Mouse (Mus musculus): ENCODE results near the gene Rgsl1.
"Not testable (repeated sequence)": the region's sequence is repeated elsewhere in the genome, so short reads cannot be mapped to it uniquely, and the experiment has no call there.

Gene Rgsl1

DNA sequence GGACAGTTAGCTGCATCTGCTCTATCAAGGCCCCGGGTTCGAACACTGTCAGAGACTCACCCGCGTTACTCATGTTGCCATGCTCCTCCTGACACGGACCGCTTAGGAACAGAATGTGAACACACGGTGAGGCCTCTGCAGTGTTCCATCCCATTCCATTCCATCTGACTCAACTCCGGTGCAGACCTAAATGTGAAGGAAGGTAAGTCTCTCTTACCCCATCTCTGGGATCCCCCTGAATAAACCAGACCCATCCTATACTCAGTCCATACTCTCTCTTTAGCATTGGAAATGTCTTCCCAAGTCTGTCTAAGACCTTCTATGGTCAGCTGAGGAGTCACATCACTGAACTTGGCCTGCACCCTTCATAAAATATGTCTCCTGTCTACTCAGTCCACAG lies at the start of gene Rgsl1:
Rgsl1 (minus strand) TSS at position 101 of the 400 bp plus-strand sequence.
- DNase-seq (ENCODE audit: low spot score), result no peak

DNA sequence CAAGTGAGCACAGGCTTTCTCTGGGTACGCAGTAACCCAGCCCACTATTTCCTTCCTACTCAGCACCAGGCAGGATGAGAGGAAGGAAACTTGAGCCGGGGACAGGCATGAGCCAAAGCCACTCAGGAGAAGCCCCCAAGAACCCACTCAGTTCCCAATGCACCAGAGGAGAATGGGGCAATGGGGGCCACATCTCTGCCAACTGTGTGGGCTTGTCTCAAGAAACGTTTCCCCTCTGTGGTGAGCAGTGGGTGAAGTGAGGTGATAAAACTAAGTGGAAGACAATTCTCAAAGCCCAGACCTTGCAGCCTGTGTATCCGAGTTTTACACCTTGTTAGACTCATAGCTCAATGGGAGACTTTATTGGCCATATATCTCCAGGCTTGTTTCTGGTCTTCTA lies 47.5 kb upstream of the Rgsl1 start, which contains the start of gene Teddm1a:
Teddm1a (plus strand) TSS at position 301 of the 400 bp plus-strand sequence.
- DNase-seq (ENCODE audit: low spot score), result no peak

DNA sequence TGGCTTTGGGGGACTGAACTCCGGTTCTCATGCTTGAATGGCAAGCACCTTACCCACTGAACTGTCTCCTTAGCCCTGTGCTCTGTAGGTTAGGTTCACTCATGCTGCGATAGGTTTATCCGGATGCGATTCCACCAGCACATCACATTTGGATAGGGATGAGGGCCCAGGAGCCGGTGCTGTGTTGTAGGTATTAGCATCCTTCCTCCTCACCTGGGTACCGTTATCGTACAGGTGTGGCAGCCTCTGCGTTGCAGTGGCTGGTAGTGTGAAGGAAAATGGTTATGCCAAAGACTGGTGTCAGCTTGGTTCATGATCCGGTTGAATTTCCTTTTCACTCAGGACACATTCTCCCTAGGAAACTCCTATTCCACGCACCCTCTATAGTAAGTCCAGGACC lies 46.2 kb upstream of the Rgsl1 start:
- no peak for DNase-seq (ENCODE audit: low spot score)

DNA sequence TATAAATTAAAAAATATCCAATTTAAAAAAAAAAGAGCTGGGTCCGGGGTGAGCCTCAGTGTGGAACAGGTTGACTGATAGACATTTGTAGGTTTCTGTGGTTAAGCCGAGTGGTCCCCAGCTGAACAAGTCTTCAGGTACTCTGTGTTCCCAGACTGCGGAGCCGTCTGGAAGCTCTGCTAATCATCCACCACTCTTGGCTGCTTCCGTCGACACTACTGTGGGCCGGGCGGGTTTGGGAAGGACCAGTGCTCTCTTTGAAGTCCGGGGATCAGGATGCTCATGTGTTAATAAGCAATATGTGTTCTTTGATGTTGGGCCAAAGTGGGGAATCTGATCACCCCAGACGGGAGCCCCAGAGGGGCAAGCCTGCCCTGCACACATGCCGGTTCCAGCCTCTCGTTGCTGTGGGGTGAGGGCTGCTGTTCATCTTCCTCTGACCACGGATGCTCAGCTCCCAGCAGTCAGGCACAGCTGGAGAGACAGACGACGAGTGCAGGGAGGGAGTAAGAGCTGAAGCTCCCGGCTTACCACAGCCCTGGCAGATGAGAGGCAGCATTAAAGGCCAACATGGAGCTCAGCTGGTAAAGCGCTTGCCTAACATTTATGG lies 42.2 kb upstream of the Rgsl1 start:
- no peak for DNase-seq (ENCODE audit: low spot score)

DNA sequence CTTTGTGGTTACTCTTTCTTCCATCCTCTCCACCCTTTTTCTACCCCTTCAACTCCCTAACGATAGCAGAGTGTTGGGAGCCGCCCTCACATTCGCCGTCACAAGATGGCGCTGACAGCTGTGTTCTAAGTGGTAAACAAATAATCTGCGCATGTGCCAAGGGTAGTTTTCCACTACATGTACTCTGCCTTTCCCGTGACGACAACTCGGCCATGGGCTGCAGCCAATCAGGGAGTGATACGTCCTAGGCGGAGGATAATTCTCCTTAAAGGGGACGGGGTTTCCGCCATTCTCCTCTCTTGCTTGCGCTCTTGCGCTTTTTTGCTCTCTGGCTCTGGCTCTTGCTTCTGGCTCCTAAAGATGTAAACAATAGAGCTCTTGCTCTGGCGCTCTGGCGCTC lies 36.4 kb upstream of the Rgsl1 start:
- not testable (repeated sequence) for DNase-seq (ENCODE audit: low spot score)

DNA sequence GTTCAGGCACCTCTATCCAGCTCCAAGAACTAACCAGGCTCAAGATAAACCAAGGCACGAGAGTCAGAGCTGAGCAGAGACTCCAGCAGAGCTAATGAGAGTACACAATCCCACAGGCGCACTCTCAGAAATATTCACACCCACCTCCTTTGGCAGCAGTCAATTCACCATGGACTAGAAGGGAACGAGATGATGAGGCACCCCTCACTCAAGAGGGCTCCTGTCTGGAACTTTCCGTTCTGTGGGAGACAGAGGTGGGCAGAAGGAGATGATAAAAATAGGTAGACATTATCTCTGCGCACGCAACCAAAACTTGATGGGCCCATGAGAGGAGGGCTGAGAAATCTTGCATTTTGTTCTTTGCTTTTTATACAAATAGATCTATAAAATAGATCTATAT lies 30.1 kb upstream of the Rgsl1 start, which contains the start of gene Teddm1b:
Teddm1b (plus strand) TSS at position 301 of the 400 bp plus-strand sequence.
- DNase-seq (ENCODE audit: low spot score), result no peak

DNA sequence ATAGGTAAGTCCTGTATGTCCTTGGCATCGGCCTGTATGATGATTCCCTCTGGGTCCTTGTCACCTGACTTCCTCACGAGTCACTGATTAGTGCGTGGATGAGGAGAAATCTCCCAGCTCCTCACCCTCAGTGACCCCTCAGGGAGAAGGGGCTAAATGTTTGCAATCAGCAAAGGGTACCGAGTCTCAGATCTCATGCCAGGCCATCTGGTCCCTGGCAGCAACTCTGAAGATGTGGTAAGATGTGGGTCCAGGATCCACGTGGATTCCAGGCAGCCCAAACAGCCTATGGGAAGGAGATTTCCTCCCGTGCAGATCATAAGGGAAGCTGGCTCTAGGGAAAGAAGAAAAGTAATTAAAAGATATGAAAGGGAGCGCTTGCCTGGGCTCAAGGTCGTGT lies 12.0 kb upstream of the Rgsl1 start:
- DNase-seq (ENCODE audit: low spot score), result no peak

DNA sequence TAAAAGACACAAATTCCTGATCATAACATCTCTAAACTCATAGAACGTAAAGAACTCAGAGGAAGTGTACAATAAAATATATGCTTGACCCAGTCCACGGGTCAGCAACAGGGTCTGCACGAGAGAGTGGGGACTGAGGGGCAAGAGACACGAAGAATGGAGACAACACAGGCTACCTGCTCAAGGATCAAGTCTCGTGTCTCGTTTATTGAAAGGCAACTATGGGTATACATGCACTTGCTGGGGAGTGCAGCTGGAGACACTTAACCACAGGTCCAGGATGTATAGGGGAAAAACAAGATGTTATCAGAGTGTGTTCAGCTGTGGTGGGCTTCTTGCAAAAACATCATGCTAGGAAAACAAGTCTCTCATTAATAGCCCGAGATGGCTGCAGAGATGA lies 8.8 kb upstream of the Rgsl1 start:
- DNase-seq (ENCODE audit: low spot score), result not testable (repeated sequence)

DNA sequence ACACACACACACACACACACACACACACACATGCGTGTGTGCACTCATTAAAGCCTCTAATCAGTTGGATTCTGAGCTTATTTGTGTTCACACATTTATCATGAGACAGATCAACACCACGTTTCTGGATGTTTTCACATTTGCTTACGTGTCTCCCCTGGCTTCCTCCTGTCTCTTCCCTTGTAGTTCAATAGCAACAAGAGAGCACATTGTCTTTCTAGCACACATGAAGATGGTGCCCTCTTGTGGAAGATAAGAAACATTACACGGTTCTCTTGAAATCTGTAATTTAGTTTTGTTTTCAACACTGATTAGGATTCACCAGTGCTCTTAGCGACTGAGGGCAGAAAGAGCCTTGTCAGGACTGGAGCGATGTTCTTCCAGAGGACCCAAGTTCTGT lies 2.9 kb upstream of the Rgsl1 start:
- DNase-seq (ENCODE audit: low spot score), result no peak

DNA sequence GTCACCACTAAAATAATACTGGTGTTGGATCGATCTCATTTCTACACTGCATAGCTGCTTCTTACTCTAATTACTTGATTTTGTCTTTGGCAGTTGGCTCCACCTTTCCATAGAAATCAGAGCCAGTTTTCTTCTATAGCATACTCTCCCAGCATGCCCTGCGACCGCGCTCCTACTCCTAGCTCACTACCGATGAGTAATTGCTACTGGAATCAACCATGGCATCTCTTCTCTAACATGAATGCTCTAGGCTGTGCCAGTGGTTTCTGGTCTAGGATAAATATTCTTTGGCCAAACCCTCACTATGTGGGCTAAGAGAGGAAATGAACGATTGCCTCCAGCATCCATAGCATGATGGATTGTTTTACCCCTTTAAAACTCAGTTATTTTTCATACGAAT lies 2.5 kb upstream of the Rgsl1 start:
- DNase-seq (ENCODE audit: low spot score), result no peak

DNA sequence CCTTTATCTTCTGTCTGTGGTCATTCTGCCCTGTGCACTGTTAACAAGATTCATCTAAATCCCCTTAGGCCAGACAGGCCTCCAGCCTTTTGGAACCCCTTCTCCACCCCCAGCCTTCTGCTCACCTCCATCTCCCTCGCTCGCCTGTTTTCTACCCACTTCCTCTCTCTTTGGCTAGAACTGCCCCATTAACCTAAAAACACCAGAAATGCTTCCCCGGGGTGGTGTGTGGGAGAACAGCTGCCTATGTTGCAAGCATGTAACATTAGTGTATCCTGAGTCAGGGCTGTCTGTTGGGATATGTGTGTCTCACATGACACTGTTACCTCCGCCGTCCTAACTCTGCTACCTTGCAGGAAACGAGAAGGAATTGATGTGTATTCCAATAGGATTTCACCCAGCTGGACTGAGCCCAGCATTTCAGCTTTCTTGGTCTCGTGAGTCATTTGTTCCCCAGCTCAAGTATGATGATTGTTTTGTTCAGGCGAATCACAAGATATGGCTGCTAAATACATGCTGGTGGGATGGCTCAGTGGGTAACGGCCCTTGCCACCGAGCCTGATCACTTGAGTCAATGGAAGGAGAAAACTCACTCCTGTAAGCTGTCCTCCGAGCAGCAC lies 1.7 kb downstream of the Rgsl1 start:
- DNase-seq (ENCODE audit: low spot score), result no peak

DNA sequence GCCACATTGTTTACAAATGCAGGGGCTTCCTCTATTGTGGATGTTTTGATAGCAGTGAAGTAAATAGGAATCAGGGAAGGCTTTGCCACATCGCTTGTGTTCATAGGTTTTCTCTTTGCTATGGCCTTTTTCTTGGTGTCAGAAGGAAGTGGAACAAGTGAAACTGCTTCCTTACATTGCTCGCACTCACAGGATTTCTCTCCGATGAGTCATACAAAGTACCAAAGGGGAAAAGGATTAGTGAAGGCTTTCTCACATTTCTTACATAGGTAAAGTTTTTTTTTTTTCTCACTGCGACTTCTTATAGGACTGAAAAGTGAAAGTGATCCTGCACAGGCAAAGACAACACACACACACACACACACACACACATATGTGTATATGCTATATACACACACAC lies 7.9 kb downstream of the Rgsl1 start:
- no peak for DNase-seq (ENCODE audit: low spot score)

DNA sequence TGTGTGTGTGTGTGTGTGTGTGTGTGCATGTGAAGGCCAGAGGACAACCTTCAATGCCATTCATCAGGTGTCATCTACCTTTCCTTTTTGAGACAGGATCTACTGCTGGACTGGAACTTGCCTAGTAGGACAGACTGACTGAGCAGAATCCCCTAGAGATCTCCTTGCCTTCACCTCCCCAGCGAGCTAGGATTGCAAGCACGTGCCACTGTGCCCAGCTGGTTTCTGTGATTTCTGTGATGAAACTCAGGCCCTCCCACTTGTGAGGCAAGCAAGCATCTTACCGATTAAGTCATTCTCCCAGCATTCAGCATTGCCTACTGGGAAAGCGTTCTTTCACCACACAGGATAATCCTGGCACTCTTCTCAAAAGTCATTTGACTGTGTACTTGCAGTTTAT lies 13.2 kb downstream of the Rgsl1 start:
- DNase-seq (ENCODE audit: low spot score), result no peak

DNA sequence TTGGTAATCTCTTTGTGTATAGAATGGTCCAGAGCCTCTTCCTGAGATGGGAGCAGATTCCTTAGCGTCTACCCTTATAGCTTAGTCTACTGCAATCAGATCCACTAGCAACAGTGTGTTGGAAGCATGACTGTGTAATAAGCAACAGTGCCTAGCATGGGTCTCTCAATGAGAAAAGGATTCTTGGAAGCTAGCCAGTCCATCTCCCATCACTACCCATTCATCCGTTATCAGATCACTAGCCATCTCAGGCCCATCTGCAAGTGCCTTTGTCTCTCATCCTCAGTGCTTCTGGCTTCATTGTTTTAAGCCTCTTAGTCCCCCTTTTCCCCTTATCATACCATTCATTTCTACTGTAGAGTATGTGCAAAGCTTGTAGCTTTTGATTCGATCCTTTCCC lies 23.7 kb downstream of the Rgsl1 start:
- DNase-seq (ENCODE audit: low spot score), result no peak

DNA sequence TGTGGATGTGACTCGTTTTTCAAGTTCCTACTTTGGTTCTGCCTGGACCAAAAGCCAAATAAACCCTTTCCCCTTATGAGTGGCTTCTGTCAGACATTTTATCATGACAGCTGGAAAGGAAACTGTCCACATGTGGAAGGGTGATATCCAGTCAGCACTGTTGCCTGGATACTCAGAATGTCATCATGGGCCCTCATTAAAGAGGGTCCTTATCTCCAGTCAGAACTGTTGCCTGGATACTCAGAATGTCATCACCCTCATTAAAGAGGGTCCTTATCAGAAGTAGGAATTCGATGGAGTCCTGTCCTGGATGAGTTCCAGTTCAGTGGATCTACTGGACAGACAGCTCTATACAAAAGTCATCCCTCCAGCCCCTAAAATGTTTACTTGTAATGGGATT lies 29.7 kb downstream of the Rgsl1 start:
- no peak for DNase-seq (ENCODE audit: low spot score)

DNA sequence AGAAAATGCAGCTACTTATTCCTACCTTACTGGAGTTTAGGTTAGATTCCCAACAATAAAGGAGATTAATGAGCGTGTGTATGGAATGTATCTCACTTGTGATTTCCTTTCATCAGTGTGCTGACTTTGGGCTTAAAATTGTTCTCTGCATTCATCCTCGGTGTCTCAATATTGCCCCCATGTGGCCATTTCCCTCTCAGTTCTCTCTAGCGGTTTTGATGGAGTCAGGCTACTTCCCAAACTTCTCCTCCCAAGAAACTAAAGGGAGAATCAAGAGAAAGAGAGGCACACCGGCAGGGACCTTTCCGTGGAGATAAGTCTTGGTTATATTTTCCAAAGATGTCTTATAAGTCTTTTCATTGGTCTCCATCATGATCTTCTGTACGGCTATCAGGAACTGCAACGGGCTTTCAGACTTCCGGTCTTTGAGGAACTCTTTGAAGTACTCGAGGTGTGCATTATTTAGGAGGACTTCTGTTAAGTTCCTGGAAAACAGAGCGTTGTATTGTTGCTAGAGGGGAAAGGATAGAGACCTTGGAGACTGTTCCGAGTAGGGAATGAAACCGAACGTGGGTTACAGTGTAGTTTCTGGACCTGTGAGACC lies 36.5 kb downstream of the Rgsl1 start:
- no peak for DNase-seq (ENCODE audit: low spot score)

DNA sequence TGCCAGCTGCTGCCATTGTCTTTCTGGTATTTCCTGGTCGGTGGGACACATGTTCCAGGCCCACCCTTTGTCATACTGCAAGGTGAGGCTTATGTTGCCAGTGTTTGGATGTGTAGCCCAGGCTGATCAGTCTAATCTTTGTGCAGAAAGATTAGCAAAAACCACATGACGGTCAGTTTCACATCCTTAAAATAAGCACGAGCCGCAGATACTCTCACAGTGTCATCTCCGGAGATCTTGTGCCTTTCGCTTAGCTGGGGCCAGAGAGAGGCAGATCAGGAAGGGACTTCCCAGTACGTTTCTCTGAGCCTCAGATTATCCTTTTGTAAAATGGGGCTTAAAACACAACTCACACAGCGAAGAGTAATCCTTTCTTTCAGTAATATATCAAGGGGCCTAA lies 40.4 kb downstream of the Rgsl1 start:
- no peak for DNase-seq (ENCODE audit: low spot score)

DNA sequence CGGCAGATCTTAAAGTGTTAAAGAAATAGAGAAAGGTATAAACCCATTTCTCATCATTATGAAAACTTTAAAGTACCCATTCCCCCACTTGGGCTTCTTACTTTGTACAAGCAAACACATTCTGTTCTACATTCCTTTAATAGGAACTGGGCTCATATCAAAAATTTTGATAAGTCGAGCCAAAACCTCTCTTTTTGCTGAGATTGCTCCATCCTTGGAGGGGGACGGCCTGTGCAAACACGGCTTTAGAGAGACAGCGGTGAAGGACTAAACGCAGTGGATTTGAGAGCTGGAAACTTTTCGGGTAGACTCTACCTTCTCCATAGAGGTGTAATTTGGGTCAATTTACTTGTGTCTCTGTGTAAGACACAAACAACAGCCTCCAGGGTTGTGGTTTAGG lies 41.3 kb downstream of the Rgsl1 start:
- DNase-seq (ENCODE audit: low spot score), result no peak

DNA sequence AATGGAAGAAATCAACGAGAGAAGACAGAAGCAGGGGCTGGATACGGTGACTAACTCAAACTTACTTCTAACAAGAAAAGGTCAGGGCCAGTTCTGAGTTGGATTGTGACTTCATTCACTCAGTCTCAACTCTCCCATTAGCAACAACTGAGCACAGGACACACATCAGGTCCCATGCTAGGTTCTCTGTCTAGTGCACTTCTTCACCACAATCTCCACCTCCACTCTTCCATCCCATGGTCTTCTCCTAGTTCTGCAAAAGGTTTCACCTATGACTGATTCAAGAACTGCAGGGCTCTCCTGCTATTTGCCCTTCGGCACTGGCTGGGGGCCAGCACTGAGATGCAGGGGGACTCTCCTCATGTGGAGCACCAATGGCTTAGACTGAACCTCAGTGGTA lies 49.7 kb downstream of the Rgsl1 start:
- no peak for DNase-seq (ENCODE audit: low spot score)

DNA sequence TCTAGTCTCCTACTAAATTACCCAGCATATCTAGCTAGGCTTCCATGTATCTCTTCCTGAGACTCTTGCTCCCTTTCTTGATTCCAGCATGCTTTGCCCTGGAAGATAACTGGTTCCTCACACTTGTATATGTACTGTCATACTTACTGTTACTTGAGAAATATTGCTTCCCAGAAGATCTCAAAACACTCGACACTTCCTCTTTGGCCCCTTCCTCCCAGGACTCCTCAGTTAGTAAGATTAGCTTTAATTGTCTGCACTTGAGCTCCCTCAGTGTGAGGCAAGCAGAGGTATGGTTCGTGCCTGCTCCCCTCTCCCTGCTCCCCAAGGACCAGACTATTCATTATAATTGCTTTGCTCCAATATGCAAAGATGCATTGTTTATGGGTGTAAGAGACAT lies 53.2 kb downstream of the Rgsl1 start:
- no peak for DNase-seq (ENCODE audit: low spot score)

DNA sequence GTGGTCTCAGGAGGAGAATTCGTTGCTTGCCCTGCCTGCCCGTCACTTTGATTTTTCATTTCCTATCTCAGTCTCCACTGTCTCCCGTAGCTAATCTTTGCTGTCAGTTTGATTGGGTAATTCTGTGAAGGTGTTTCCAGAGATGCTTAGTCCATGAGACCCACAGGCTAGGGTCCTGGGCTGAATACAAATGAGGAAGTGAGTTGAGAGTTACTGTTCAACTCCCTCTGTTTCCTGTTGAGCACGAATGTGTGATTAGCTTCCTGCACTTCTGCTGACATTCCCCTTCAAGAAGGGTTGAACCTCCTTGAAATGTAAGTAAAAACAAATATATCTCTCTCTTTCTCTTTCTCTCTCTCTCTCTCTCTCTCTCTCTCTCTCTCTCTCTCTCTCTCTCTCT lies 58.3 kb downstream of the Rgsl1 start:
- DNase-seq (ENCODE audit: low spot score), result no peak

DNA sequence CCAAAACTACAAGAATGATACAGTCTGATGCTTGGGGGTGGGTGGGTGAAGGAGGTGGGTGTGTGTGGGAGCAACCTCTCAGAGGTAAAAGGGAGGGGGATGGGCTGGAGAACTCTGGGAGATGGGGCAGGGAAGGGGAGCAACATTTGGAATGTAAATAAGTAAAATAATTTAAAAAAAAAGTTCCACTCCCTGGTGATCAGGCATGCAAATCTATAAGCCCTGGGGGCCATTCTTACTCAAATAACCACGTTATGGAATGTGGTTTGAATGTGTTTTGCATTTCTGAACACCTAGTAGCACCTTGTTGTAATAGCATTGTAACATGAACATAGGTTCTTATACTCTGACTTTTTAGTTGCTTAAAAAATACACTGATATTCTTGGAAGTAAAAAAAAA lies 60.6 kb downstream of the Rgsl1 start:
- DNase-seq (ENCODE audit: low spot score), result no peak

DNA sequence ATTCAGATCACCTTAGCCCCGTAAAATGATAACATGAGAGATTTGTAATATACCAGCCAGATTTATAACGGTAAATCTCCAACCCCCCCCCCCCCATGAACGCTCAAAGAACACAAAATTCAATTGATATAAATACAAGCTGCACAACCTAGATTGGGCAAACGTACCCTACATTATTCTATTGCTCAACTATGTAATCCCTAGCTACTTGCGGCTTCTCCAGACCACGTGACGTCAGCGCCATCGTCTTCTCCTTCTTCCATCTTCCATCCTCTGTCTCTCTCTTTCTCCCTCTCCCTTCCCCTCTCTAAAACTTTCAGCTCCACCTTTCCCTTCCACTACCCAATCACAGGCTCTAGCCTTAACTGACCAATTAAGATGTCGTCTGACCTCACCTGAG lies 65.7 kb downstream of the Rgsl1 start:
- no peak for DNase-seq (ENCODE audit: low spot score)

DNA sequence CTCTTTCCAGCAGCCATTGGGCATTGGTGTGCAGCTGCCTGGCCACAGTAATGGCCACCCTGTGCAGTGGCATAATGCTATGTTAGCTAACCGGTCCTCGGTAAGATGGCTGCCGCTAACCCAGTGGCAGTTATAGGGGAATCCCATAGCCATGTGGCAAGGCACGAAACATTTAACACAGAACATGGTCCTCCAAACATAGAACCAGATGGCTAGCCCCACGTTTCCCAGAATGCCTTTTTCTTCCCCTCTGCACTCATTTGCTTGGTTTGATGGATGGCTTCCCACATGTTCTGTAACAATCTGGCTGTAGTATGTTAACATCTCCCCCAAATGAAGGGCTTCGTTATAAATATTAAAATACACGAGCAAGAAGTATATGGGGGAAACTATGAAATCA lies 67.7 kb downstream of the Rgsl1 start:
- no peak for DNase-seq (ENCODE audit: low spot score)
